Mouse (Mus musculus): ENCODE measurements around the gene Tirap. TPM values are rescaled to one million over a fixed set of nuclear protein-coding genes. Genes with fewer than 3 reads are reported as not detected.
"Not testable (repeated sequence)": the region's sequence is repeated elsewhere in the genome, so short reads cannot be mapped to it uniquely, and the experiment has no call there.

The Tirap gene
- polyA plus RNA-seq, 1 experiment: 9.0 TPM

- WGBS: 70% methylated on average over 4 of the region's 4 CpGs
- no peak for DNase-seq (ENCODE audit: low read depth, low spot score)
Observed at GRCm38 (mm10) chr9:35156862-35157261, 43.2 kb downstream of the Tirap start.

- WGBS: 81% methylated on average over 5 of the region's 5 CpGs
- no peak for DNase-seq (ENCODE audit: low read depth, low spot score)
Observed at GRCm38 (mm10) chr9:35156002-35156710, 43.9 kb downstream of the Tirap start.

GRCm38 (mm10) chr9:35152923-35153322 is 47.2 kb downstream of the Tirap start:
- WGBS: 90% methylated on average over 1 of the region's 1 CpGs
- DNase-seq (ENCODE audit: low read depth, low spot score): no peak

GRCm38 (mm10) chr9:35148822-35149221 is 51.3 kb downstream of the Tirap start:
- DNase-seq (ENCODE audit: low read depth, low spot score): not testable (repeated sequence)

GRCm38 (mm10) chr9:35147261-35147660 is 52.8 kb downstream of the Tirap start:
- WGBS: 98% methylated on average over 14 of the region's 14 CpGs
- not testable (repeated sequence) for DNase-seq (ENCODE audit: low read depth, low spot score)

GRCm38 (mm10) chr9:35145829-35146228 is 54.3 kb downstream of the Tirap start:
- DNase-seq (ENCODE audit: low read depth, low spot score): no peak
- 83% methylated on average over 1 of the region's 1 CpGs for WGBS

GRCm38 (mm10) chr9:35145118-35145517 is 55.0 kb downstream of the Tirap start:
- 91% methylated on average over 9 of the region's 9 CpGs for WGBS
- no peak for DNase-seq (ENCODE audit: low read depth, low spot score)

- 81% methylated on average over 2 of the region's 2 CpGs for WGBS
- DNase-seq (ENCODE audit: low read depth, low spot score): no peak
Observed at GRCm38 (mm10) chr9:35142221-35142620, 57.9 kb downstream of the Tirap start.

- 86% methylated on average over 5 of the region's 5 CpGs for WGBS
- DNase-seq (ENCODE audit: low read depth, low spot score): no peak
Observed at GRCm38 (mm10) chr9:35139231-35139744, 60.8 kb downstream of the Tirap start.

- no peak for DNase-seq (ENCODE audit: low read depth, low spot score)
- 67% methylated on average over 7 of the region's 7 CpGs for WGBS
Observed at GRCm38 (mm10) chr9:35138029-35138428, 62.1 kb downstream of the Tirap start.

GRCm38 (mm10) chr9:35135575-35135974 is 64.5 kb downstream of the Tirap start:
- WGBS: 77% methylated on average over 6 of the region's 6 CpGs
- no peak for DNase-seq (ENCODE audit: low read depth, low spot score)

Other genes starting within 250 kb of the Tirap start
- 235 and 346 TPM in 2 replicates for gene St3gal4, start 81.0 kb downstream of the Tirap start, polyA plus RNA-seq (2012; rRNA removed)
- gene Dcps, start 24.2 kb downstream of the Tirap start, polyA plus RNA-seq (2012; rRNA removed): 28.3 and 39.7 TPM in 2 replicates
- gene Srpr, start 116 bp downstream of the Tirap start, polyA plus RNA-seq (2012; rRNA removed): 59.1 and 69.4 TPM in 2 replicates
- gene Foxred1, start 10.8 kb upstream of the Tirap start, polyA plus RNA-seq (2012; rRNA removed): 22.0 and 25.3 TPM in 2 replicates
- gene Fam118b, start 67.5 kb upstream of the Tirap start, polyA plus RNA-seq (2012; rRNA removed): 37.1 and 43.0 TPM in 2 replicates
- 12.1 and 12.4 TPM in 2 replicates for gene Rpusd4, start 67.6 kb upstream of the Tirap start, polyA plus RNA-seq (2012; rRNA removed)
- 3.4 and 3.5 TPM in 2 replicates for gene Cdon, start 220.8 kb upstream of the Tirap start, polyA plus RNA-seq (2012; rRNA removed)